Comparison of ENCODE assay signal across 8 mouse cellular contexts in the genomic region with DNA sequence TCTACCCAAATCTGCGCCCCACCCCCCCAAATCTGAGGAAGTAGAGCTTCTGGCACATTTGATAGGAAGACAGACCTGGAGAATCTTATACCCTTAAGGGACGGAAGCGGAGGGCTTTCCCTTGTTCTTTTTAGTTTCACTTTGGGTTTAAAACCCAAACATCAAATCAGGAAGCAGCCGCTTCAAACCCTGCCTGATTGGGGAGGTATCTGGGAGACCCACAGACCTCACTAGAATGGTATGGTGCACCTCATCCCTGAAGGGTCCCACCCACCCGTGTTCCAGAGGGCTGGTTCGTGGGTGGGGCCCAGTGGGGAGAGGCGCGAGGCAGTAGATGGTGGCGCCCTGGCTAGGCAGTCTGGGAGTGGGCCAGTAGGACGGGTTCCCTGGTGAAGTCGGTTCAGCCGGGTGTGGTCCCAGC. TPM values are rescaled to one million over a fixed set of nuclear protein-coding genes. Genes with fewer than 3 reads are reported as not detected.
DNase-seq lines count a peak whose midpoint lies in the region; ATAC-seq and TF ChIP-seq lines count a peak whose summit lies in the region.

No protein-coding gene starts in this region.

- H3K4me3 ChIP-seq in kidney, adult 2 months (ENCODE audit: insufficient read depth, low read depth, low read length) = no peak overlapping the region
- H3K4me3 ChIP-seq in ES-E14 (ENCODE audit: insufficient read depth in 1 of 2, low read depth in 1 of 2, low read length in 2 of 2, poor library complexity in 1 of 2, severe bottlenecking in 1 of 2) = peak overlapping the region; percentile 1 to 26; a peak in 3 of 4 replicates
- H3K4me3 ChIP-seq in heart, embryonic 14.5 days (ENCODE audit: control insufficient read depth in 1 of 2, insufficient read depth in 1 of 2, low read depth in 1 of 2, low read length in 2 of 2) = no peak overlapping the region

- WGBS in kidney, adult 2 months = 59% methylated on average over 12 of the region's 12 CpGs
- 68% methylated on average over 12 of the region's 12 CpGs for WGBS in heart, embryonic 14.5 days

- in situ Hi-C loops in ES-E14 (cut with MboI; ENCODE audit: low sequenced_read_pairs in 2 of 2, unreplicated experiment in 2 of 2) = no loop called here

- peak overlapping the region; percentile 61 for H3K27ac ChIP-seq in kidney, adult 2 months (ENCODE audit: insufficient read depth, low read depth, low read length)
- H3K27ac ChIP-seq in ES-E14 (ENCODE audit: insufficient read depth, low read depth, low read length, poor library complexity, severe bottlenecking) = peak overlapping the region; percentile 64
- 0 out of 4 replicates have a peak overlapping the region, but pooled peaks of 1 of the 2 experiments have one; percentile 41 for H3K27ac ChIP-seq in heart, embryonic 14.5 days (replicated peaks in 1 of 2; ENCODE audit: control insufficient read depth in 1 of 2, insufficient read depth in 1 of 2, low read depth in 2 of 2, low read length in 2 of 2)

- peak overlapping the region; percentile 17; the same call in 1 of the 2 replicates for H3K4me2 ChIP-seq in heart, embryonic 14.5 days (ENCODE audit: low read length)

- no peaks in the 10 kb centered on the region for H3K9me3 ChIP-seq in ES-E14 (ENCODE audit: control insufficient read depth, insufficient read depth, low read depth, low read length)
- H3K9me3 ChIP-seq in heart, embryonic 14.5 days (ENCODE audit: control insufficient read depth, low read length) = no peaks in the 10 kb centered on the region

- H3K36me3 ChIP-seq in kidney, adult 2 months (ENCODE audit: control insufficient read depth, insufficient read depth, low read length) = no peaks in the 10 kb centered on the region
- H3K36me3 ChIP-seq in ES-E14 (ENCODE audit: control insufficient read depth, insufficient read depth, low read length, poor library complexity, severe bottlenecking) = no peaks in the 10 kb centered on the region
- H3K36me3 ChIP-seq in heart, embryonic 14.5 days (ENCODE audit: control insufficient read depth, insufficient read depth, low read length) = 0 out of 2 replicates have a peak, but pooled peaks cover 4% of the 10 kb centered on the region

- no peak for TF ChIP-seq CTCF in kidney, adult 2 months (conservative IDR thresholded peaks at IDR 0.05; ENCODE audit: insufficient read depth, insufficient read length, low read depth, low read length)

- H3K27me3 ChIP-seq in kidney, adult 2 months (replicated peaks; ENCODE audit: control insufficient read depth, insufficient read depth, low read length) = no peaks in the 10 kb centered on the region
- no peaks in the 10 kb centered on the region for H3K27me3 ChIP-seq in heart, embryonic 14.5 days (ENCODE audit: control insufficient read depth, insufficient read depth, low read length)

- 0 out of 2 replicates have a peak, but pooled peaks have one; percentile 15 for ATAC-seq in heart, embryonic 14.5 days (ENCODE audit: insufficient number of reproducible peaks, insufficient read depth, low FRiP score, low read depth)

- peak overlapping the region; percentile 18; the same call in 1 of the 2 replicates for H3K9ac ChIP-seq in ES-E14 (ENCODE audit: insufficient read depth, low read depth, low read length, poor library complexity, severe bottlenecking)
- no peak overlapping the region for H3K9ac ChIP-seq in heart, embryonic 14.5 days (ENCODE audit: low read length)

- TF ChIP-seq POLR2A in kidney, adult 2 months (IDR thresholded peaks at IDR 0.05; ENCODE audit: low read depth, low read length) = no peak

- H3K4me1 ChIP-seq in kidney, adult 2 months (ENCODE audit: control insufficient read depth, insufficient read depth, low read length) = peaks cover 30% of the 10 kb centered on the region
- peaks cover 7 to 26% of the 10 kb centered on the region in 2 experiments; a peak in 3 of 4 replicates for H3K4me1 ChIP-seq in ES-E14 (ENCODE audit: control insufficient read depth in 2 of 2, insufficient read depth in 2 of 2, low read length in 2 of 2, poor library complexity in 1 of 2)
- H3K4me1 ChIP-seq in heart, embryonic 14.5 days (ENCODE audit: control insufficient read depth in 2 of 2, insufficient read depth in 2 of 2, low read length in 2 of 2) = peaks cover 43 to 77% of the 10 kb centered on the region in 2 experiments

- no peak for DNase-seq in kidney, adult 2 months
- no peak for DNase-seq in kidney, adult 8-10 months
- no peak for DNase-seq in ES-E14 (ENCODE audit: low read depth, low spot score)
- DNase-seq in lung, postnatal 36 days = peak; percentile 62
- DNase-seq in thymus, postnatal 4 days = peak; percentile 64
- no peak for DNase-seq in frontal cortex, adult 2 months (ENCODE audit: extremely low spot score in 1 of 2, low spot score in 1 of 2)
- DNase-seq in adrenal gland, postnatal 10 days = no peak

TF ChIP-seq in ES-E14, 5 proteins besides CTCF, POLR2A, EP300 and RAD21:
- no peak for TF ChIP-seq MAFK (IDR thresholded peaks at IDR 0.05; ENCODE audit: insufficient read depth, low read depth, low read length)
- TF ChIP-seq CHD2 (IDR thresholded peaks at IDR 0.05; ENCODE audit: low read depth, low read length) = no peak
- no peak for TF ChIP-seq ZC3H11A (IDR thresholded peaks at IDR 0.05; ENCODE audit: borderline replicate concordance, low read depth, low read length)
- no peak for TF ChIP-seq HCFC1 (IDR thresholded peaks at IDR 0.05; ENCODE audit: borderline replicate concordance, insufficient read depth, low read length)
- no peak for TF ChIP-seq ZNF384 (IDR thresholded peaks at IDR 0.05; ENCODE audit: low read depth, low read length)

RNA-seq across cellular contexts. Expression of a gene that starts 44.7 kb away (rescaled TPM):
- polyA plus RNA-seq in kidney, adult 2 months (2012; rRNA removed) = 155 and 157 TPM in 2 replicates
- 30.7 and 77.7 TPM in 2 replicates for total RNA-seq in ES-E14 (2012; rRNA removed)
- polyA plus RNA-seq in heart, embryonic 14.5 days (2014; fragmentation: Nextera tagmentation; extraction: Ambion mirVana) = 2,013 and 2,167 TPM in 2 replicates
- polyA plus RNA-seq in frontal cortex, adult 2 months (2012; rRNA removed) = 51.9 and 57.3 TPM in 2 replicates
- 10 to 100 TPM; 67.9 to 90.2 TPM for total RNA-seq in adrenal gland, postnatal 10 days (2021)

Comparison
In these comparisons a context has a peak if more than half of its experiments do, and no peak if none do; other contexts are left out.
1. DNase-seq: peak in lung, postnatal 36 days (single experiment) and thymus, postnatal 4 days (single experiment); none in kidney, adult 2 months (single experiment), kidney, adult 8-10 months (0 of 2), ES-E14 (single experiment), frontal cortex, adult 2 months (0 of 2) and adrenal gland, postnatal 10 days (single experiment).
2. H3K4me3 ChIP-seq: peak in ES-E14 (2 of 2); none in kidney, adult 2 months (single experiment) and heart, embryonic 14.5 days (0 of 2).
3. RNA of a gene that starts 44.7 kb away (polyA plus RNA-seq): 2,013 to 2,167 TPM in heart, embryonic 14.5 days; 155 to 157 TPM in kidney, adult 2 months and 51.9 to 57.3 TPM in frontal cortex, adult 2 months; every median in the first group is over 10 times any median in the second.